ENCODE assay signal across 11 mouse cellular contexts in genomic region chr1:167259702-167260101, GRCm38 (mm10). TPM values are rescaled to one million over a fixed set of nuclear protein-coding genes. Genes with fewer than 3 reads are reported as not detected.
DNase-seq lines count a peak whose midpoint lies in the region; ATAC-seq and TF ChIP-seq lines count a peak whose summit lies in the region.
"Had no signal": no experiment of that assay in that cellular context is flagged by ENCODE, and none has a peak within 500 bp of the region (broad histone marks: within the 10 kb centered on the region; RNA-seq: fewer than 3 reads in every experiment).

No protein-coding gene starts in this region.

- H3K36me3 ChIP-seq in forebrain, embryonic 16.5 days (ENCODE audit: control insufficient read depth, insufficient read depth) = no peaks in the 10 kb centered on the region
- H3K36me3 ChIP-seq in forebrain, embryonic 12.5 days (replicated peaks) = no peaks in the 10 kb centered on the region
- H3K36me3 ChIP-seq in lung, embryonic 16.5 days (ENCODE audit: control insufficient read depth, insufficient read depth, low read length) = no peaks in the 10 kb centered on the region
- no peaks in the 10 kb centered on the region for H3K36me3 ChIP-seq in stomach, postnatal 0 days (ENCODE audit: control insufficient read depth, insufficient read depth, low read length)
- H3K36me3 ChIP-seq: hindbrain, embryonic 12.5 days; neural tube, embryonic 13.5 days had no signal

- H3K27me3 ChIP-seq in forebrain, embryonic 16.5 days (replicated peaks; ENCODE audit: control insufficient read depth, insufficient read depth, low read length) = no peaks in the 10 kb centered on the region
- no peaks in the 10 kb centered on the region for H3K27me3 ChIP-seq in forebrain, embryonic 12.5 days
- no peaks in the 10 kb centered on the region for H3K27me3 ChIP-seq in lung, embryonic 16.5 days (ENCODE audit: control insufficient read depth, insufficient read depth, low read depth, low read length)
- no peaks in the 10 kb centered on the region for H3K27me3 ChIP-seq in stomach, postnatal 0 days (ENCODE audit: control insufficient read depth, insufficient read depth, low read length)
- H3K27me3 ChIP-seq: hindbrain, embryonic 12.5 days; neural tube, embryonic 13.5 days had no signal

- no peaks in the 10 kb centered on the region for H3K9me3 ChIP-seq in forebrain, embryonic 16.5 days (ENCODE audit: control insufficient read depth, low read length)
- H3K9me3 ChIP-seq in forebrain, embryonic 12.5 days = no peaks in the 10 kb centered on the region
- H3K9me3 ChIP-seq in lung, embryonic 16.5 days (ENCODE audit: control insufficient read depth, low read length) = no peaks in the 10 kb centered on the region
- H3K9me3 ChIP-seq in stomach, postnatal 0 days (ENCODE audit: control insufficient read depth, low read length) = no peaks in the 10 kb centered on the region
- H3K9me3 ChIP-seq: hindbrain, embryonic 12.5 days; neural tube, embryonic 13.5 days had no signal

- peak; percentile 50 for ATAC-seq in forebrain, embryonic 16.5 days
- ATAC-seq in forebrain, embryonic 12.5 days (ENCODE audit: low FRiP score) = no peak
- peak; percentile 18; the same call in 1 of the 2 replicates for ATAC-seq in lung, embryonic 16.5 days (ENCODE audit: low read depth)
- ATAC-seq in stomach, postnatal 0 days (ENCODE audit: low FRiP score, low TSS enrichment) = no peak

- 0 out of 2 replicates have a peak, but pooled peaks cover 3% of the 10 kb centered on the region for H3K4me1 ChIP-seq in forebrain, embryonic 16.5 days (replicated peaks; ENCODE audit: control insufficient read depth, insufficient read depth, low read length)
- peaks cover 11% of the 10 kb centered on the region; the same call in 1 of the 2 replicates for H3K4me1 ChIP-seq in forebrain, embryonic 12.5 days
- peaks cover 45% of the 10 kb centered on the region for H3K4me1 ChIP-seq in lung, embryonic 16.5 days (replicated peaks; ENCODE audit: control insufficient read depth, insufficient read depth, low read length)
- no peaks in the 10 kb centered on the region; the same call in 1 of the 2 replicates for H3K4me1 ChIP-seq in stomach, postnatal 0 days (replicated peaks; ENCODE audit: control insufficient read depth, insufficient read depth)

- no peak overlapping the region for H3K4me3 ChIP-seq in forebrain, embryonic 16.5 days (replicated peaks; ENCODE audit: low read length)
- H3K4me3 ChIP-seq in forebrain, embryonic 12.5 days (replicated peaks) = no peak overlapping the region
- no peak overlapping the region for H3K4me3 ChIP-seq in lung, embryonic 16.5 days (ENCODE audit: low read length)
- H3K4me3 ChIP-seq in stomach, postnatal 0 days (ENCODE audit: low read depth, low read length) = no peak overlapping the region
- H3K4me3 ChIP-seq: hindbrain, embryonic 12.5 days; neural tube, embryonic 13.5 days had no signal

- no peak for DNase-seq in lung, postnatal 36 days
- DNase-seq in left cerebral cortex, adult 8-10 months (ENCODE audit: low spot score in 2 of 2) = peak; percentile 40 to 91
- no peak for DNase-seq in stomach, postnatal 0 days (ENCODE audit: low spot score)
- DNase-seq in ovary, adult 18-20 months (ENCODE audit: low spot score) = no peak
- DNase-seq in urinary bladder, adult 18-20 months (ENCODE audit: low spot score in 2 of 2) = no peak
- DNase-seq: cerebellum, postnatal 10 days had no signal

- WGBS in forebrain, embryonic 16.5 days = 63% methylated on average over 10 of the region's 10 CpGs
- 80% methylated on average over 10 of the region's 10 CpGs for WGBS in forebrain, embryonic 12.5 days
- WGBS in lung, embryonic 16.5 days = 39% methylated on average over 10 of the region's 10 CpGs
- WGBS in stomach, postnatal 0 days = 27% methylated on average over 10 of the region's 10 CpGs

- TF ChIP-seq EP300 in stomach, postnatal 0 days (optimal IDR thresholded peaks at IDR 0.05) = no peak

- no peak overlapping the region for H3K9ac ChIP-seq in forebrain, embryonic 16.5 days (replicated peaks; ENCODE audit: low read depth, low read length)
- no peak overlapping the region for H3K9ac ChIP-seq in forebrain, embryonic 12.5 days
- no peak overlapping the region for H3K9ac ChIP-seq in lung, embryonic 16.5 days (ENCODE audit: low read length)
- 0 out of 2 replicates have a peak overlapping the region, but pooled peaks have one; percentile 4 for H3K9ac ChIP-seq in stomach, postnatal 0 days (ENCODE audit: low read length)
- H3K9ac ChIP-seq: hindbrain, embryonic 12.5 days; neural tube, embryonic 13.5 days had no signal

- no peak overlapping the region for H3K4me2 ChIP-seq in forebrain, embryonic 16.5 days (ENCODE audit: low read length)
- H3K4me2 ChIP-seq in forebrain, embryonic 12.5 days = no peak overlapping the region
- H3K4me2 ChIP-seq in lung, embryonic 16.5 days (ENCODE audit: low read depth, low read length) = no peak overlapping the region; the same call in 1 of the 2 replicates
- 0 out of 2 replicates have a peak overlapping the region, but pooled peaks have one; percentile 29 for H3K4me2 ChIP-seq in stomach, postnatal 0 days (replicated peaks; ENCODE audit: low read depth)
- H3K4me2 ChIP-seq: hindbrain, embryonic 12.5 days; neural tube, embryonic 13.5 days had no signal

- H3K27ac ChIP-seq in forebrain, embryonic 16.5 days (ENCODE audit: low read length) = peak overlapping the region; percentile 20
- H3K27ac ChIP-seq in forebrain, embryonic 12.5 days = no peak overlapping the region
- peak overlapping the region; percentile 57 for H3K27ac ChIP-seq in lung, embryonic 16.5 days (ENCODE audit: low read length)
- peak overlapping the region; percentile 18; the same call in 1 of the 2 replicates for H3K27ac ChIP-seq in stomach, postnatal 0 days (replicated peaks)
- H3K27ac ChIP-seq: hindbrain, embryonic 12.5 days; neural tube, embryonic 13.5 days had no signal

- TF ChIP-seq CTCF in stomach, postnatal 0 days (IDR thresholded peaks at IDR 0.05; ENCODE audit: low read depth) = peak; percentile 35; the same call in 1 of the 2 replicates

RNA-seq across cellular contexts. Expression of gene Uck2, which starts 25.4 kb away (rescaled TPM):
- polyA plus RNA-seq in forebrain, embryonic 16.5 days (2015; fragmentation: Nextera tagmentation; extraction: Ambion mirVana) = 62.7 and 70.3 TPM in 2 replicates
- 119 and 123 TPM in 2 replicates for polyA plus RNA-seq in forebrain, embryonic 12.5 days (2016; fragmentation: Nextera tagmentation; extraction: Ambion mirVana)
- 65.9 and 70.8 TPM in 2 replicates for polyA plus RNA-seq in lung, embryonic 16.5 days (2015; fragmentation: Nextera tagmentation; extraction: Ambion mirVana)
- total RNA-seq in left cerebral cortex, adult 8-10 months (2022) = 10 to 100 TPM; 25.8 to 33.4 (median 29.2) TPM
- polyA plus RNA-seq in stomach, postnatal 0 days (2015; fragmentation: Nextera tagmentation; extraction: Ambion mirVana) = 49.4 and 52.5 TPM in 2 replicates

RNA-seq across cellular contexts. Expression of gene Tmco1, which starts 48.5 kb away (rescaled TPM):
- polyA plus RNA-seq in forebrain, embryonic 16.5 days (2015; fragmentation: Nextera tagmentation; extraction: Ambion mirVana) = 74.3 and 79.7 TPM in 2 replicates
- 68.3 and 70.9 TPM in 2 replicates for polyA plus RNA-seq in forebrain, embryonic 12.5 days (2016; fragmentation: Nextera tagmentation; extraction: Ambion mirVana)
- 123 and 125 TPM in 2 replicates for polyA plus RNA-seq in lung, embryonic 16.5 days (2015; fragmentation: Nextera tagmentation; extraction: Ambion mirVana)
- total RNA-seq in left cerebral cortex, adult 8-10 months (2022) = 10 to 100 TPM; 50.9 to 56.1 (median 53.0) TPM
- 77.2 and 81.8 TPM in 2 replicates for polyA plus RNA-seq in stomach, postnatal 0 days (2015; fragmentation: Nextera tagmentation; extraction: Ambion mirVana)

Comparison
In these comparisons a context has a peak if more than half of its experiments do, and no peak if none do; other contexts are left out.
1. ATAC-seq: peak in forebrain, embryonic 16.5 days (single experiment) and lung, embryonic 16.5 days (single experiment); none in forebrain, embryonic 12.5 days (single experiment) and stomach, postnatal 0 days (single experiment).
2. DNase-seq: peak in left cerebral cortex, adult 8-10 months (2 of 2); none in lung, postnatal 36 days (single experiment), stomach, postnatal 0 days (single experiment), ovary, adult 18-20 months (single experiment) and urinary bladder, adult 18-20 months (0 of 2).